Mouse (Mus musculus): ENCODE data around the gene Wdr6. TPM values are rescaled to one million over a fixed set of nuclear protein-coding genes. Genes with fewer than 3 reads are reported as not detected.
"Not testable (repeated sequence)": the region's sequence is repeated elsewhere in the genome, so short reads cannot be mapped to it uniquely, and the experiment has no call there.

Wdr6 gene
- 22.0 and 29.5 TPM in 2 replicates for total RNA-seq (2017)

DNA sequence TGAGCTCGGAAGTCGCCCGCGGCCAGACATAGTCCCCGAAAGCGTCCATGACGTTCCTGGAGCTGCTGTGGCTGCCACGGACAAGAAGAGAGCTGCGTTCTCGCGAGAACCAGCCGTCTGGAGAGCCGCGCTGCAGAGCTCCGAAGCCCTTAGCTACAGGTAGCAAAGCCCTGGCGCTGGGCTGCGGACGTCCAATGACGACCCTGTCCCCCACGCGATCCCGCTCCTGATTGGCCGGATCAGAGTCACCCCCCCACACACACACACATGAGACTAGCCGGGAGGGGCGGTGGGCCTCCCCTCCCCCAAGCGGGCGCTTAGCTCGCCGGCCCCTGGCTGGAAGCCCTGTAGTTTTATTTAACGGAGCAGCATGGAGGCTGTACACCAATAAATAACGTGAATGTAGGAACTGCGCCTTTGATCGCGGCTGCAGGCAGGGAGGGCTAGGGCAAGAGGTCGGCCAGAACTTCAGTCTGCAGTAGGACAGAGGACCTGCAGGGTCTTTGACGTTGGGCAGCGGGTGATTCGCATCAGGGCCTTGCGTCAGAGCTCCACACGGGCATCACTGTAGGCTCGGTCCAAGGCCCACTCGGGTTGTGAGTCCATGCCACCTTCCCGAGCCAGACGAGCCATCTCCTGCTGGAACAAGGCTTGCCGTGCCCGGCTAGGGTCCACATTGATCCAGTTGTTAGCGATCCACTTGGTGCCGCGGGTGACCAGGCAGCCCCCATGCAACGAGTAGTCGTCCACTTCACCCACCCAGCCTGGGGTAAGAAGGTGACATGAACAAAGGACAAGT is at the start of gene Wdr6:
Gene Wdr6, minus strand, starts transcription at position 195 of the 799 bp plus-strand sequence.
- ATAC-seq (replicated peaks; ENCODE audit: low read depth, poor library complexity, severe bottlenecking) = peak; percentile 93

- ATAC-seq (replicated peaks; ENCODE audit: low read depth, poor library complexity, severe bottlenecking) = no peak; the same call in 1 of the 2 replicates
These were observed 49.6 kb upstream of the Wdr6 start for GRCm38 (mm10) chr9:108628141-108628540.

DNA sequence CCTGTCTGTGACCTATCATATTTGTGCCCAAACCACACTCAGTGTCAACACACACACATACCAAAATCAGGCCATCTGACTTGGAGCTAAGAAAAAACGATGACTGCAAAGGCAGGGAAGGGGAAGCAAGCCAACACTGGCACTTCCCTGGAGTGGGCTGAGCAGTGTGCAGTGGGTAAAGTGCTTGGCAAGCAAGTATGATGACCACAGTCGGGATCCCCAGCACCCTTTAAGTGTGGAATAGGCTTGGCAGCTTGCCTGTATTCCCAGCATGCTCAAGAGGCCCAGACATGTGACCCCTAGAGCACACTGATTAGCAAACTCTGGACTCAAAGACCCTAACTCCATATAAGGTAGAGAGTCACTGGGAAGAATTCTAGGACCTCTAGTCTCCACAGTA is 48.0 kb upstream of the Wdr6 start:
- ATAC-seq (replicated peaks; ENCODE audit: low read depth, poor library complexity, severe bottlenecking) = no peak

- no peak for ATAC-seq (replicated peaks; ENCODE audit: low read depth, poor library complexity, severe bottlenecking)
These were observed 38.8 kb upstream of the Wdr6 start for GRCm38 (mm10) chr9:108617301-108617700.

- no peak for ATAC-seq (replicated peaks; ENCODE audit: low read depth, poor library complexity, severe bottlenecking)
These were observed 32.9 kb upstream of the Wdr6 start for GRCm38 (mm10) chr9:108611488-108611887.

GRCm38 (mm10) chr9:108608889-108609288 is 30.4 kb upstream of the Wdr6 start:
- no peak for ATAC-seq (replicated peaks; ENCODE audit: low read depth, poor library complexity, severe bottlenecking)

GRCm38 (mm10) chr9:108607929-108608328 is 29.4 kb upstream of the Wdr6 start:
- not testable (repeated sequence) for ATAC-seq (replicated peaks; ENCODE audit: low read depth, poor library complexity, severe bottlenecking)

GRCm38 (mm10) chr9:108601986-108602385 is 23.4 kb upstream of the Wdr6 start:
- ATAC-seq (replicated peaks; ENCODE audit: low read depth, poor library complexity, severe bottlenecking) = no peak

DNA sequence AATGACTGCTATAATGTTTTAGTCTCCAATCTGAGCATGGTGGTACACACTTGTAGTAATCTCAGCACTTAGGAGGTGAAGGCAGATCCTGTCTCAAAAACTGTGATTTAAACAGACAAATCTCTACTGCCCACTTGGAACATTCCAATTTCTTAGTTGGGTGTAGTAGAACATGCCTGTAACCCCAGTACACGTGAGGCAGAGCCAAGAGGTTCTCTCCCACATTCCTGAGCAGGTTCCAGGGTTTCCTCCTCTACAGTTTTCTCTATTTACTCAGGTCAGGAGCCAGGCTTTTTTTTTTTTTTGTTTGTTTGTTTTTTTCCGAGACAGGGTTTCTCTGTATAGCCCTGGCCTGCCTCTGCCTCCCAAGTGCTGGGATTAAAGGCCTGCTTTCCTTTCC is 21.5 kb upstream of the Wdr6 start:
- no peak for ATAC-seq (replicated peaks; ENCODE audit: low read depth, poor library complexity, severe bottlenecking)

DNA sequence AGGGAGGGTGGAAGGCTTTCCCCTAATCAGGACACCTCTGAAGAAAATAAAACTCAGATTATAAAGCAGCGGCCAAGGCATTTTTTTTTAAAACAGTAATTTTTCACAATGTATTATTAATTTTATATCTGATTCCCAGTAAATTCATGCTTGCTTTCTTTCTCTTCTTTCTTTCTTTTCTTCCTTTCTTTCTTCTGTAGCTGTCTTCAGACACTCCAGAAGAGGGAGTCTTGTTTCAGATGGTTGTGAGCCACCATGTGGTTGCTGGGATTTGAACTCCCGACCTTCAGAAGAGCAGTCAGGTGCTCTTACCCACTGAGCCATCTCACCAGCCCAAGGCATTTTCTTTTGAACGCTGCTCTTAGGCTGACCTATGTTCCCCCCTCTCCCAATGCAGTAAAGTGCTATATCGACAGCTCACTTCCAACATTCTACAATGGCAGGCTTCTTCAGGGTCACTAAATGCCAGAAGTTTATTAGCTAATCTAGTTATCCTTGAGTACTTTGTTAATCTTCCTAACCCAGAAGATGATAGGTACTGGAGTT is 20.6 kb upstream of the Wdr6 start:
- ATAC-seq (replicated peaks; ENCODE audit: low read depth, poor library complexity, severe bottlenecking) = no peak

GRCm38 (mm10) chr9:108596998-108597764 is 18.6 kb upstream of the Wdr6 start, which contains the start of gene P4htm:
Gene P4htm (minus strand): TSS chr9:108597667.
- ATAC-seq (replicated peaks; ENCODE audit: low read depth, poor library complexity, severe bottlenecking) = peak; percentile 80

- 0 out of 2 replicates have a peak, but pooled peaks have one; percentile 36 for ATAC-seq (replicated peaks; ENCODE audit: low read depth, poor library complexity, severe bottlenecking)
These were observed 15.8 kb upstream of the Wdr6 start for GRCm38 (mm10) chr9:108594354-108594753.

DNA sequence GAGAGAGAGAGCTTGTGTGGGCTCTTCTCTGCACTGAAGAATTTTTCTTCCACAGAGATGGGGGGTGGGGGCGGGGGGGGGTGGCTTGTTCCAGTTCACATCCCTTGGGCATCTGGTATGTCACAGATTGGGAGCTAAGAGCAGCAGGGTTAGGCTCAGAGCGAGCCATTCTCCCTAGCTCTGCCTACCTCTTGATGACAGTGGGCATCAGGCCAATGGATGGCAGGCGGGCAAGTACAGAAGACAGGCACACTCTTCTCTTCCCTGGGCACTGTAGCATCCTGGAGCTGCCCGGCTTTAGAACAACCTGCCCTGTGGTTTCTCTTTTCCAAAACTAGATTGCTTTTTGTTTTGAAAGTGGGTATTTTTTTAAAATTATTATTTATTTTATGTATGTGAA is 12.9 kb upstream of the Wdr6 start:
- ATAC-seq (replicated peaks; ENCODE audit: low read depth, poor library complexity, severe bottlenecking) = no peak

DNA sequence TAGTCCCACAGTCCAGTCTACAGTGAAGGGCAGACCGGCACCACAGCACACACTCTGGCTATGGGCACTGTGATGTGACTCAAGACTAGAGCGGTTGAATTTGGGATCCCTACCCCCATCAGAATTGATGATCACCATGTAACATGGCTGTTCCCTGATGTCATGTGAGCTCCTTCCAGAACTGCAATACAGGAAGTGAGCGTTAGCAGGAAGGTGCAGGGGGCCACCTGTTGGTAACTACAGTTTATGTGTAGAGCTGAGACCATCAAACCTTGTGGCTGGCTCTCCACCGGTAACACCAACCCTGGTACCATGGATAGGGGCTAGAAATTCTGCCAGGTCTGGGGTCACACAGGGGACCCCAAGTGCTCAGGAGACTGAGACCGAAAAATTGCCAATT is 10.7 kb upstream of the Wdr6 start:
- 0 out of 2 replicates have a peak, but pooled peaks have one; percentile 58 for ATAC-seq (replicated peaks; ENCODE audit: low read depth, poor library complexity, severe bottlenecking)

- ATAC-seq (replicated peaks; ENCODE audit: low read depth, poor library complexity, severe bottlenecking) = no peak
These were observed 9.1 kb upstream of the Wdr6 start for GRCm38 (mm10) chr9:108587571-108588180.

GRCm38 (mm10) chr9:108579344-108579690 is 778 bp upstream of the Wdr6 start:
- ATAC-seq (replicated peaks; ENCODE audit: low read depth, poor library complexity, severe bottlenecking) = no peak

GRCm38 (mm10) chr9:108577934-108578544 is 500 bp downstream of the Wdr6 start:
- peak; percentile 2; the same call in 1 of the 2 replicates for ATAC-seq (replicated peaks; ENCODE audit: low read depth, poor library complexity, severe bottlenecking)

- no peak for ATAC-seq (replicated peaks; ENCODE audit: low read depth, poor library complexity, severe bottlenecking)
These were observed 1.5 kb downstream of the Wdr6 start for GRCm38 (mm10) chr9:108577025-108577424.

- no peak for ATAC-seq (replicated peaks; ENCODE audit: low read depth, poor library complexity, severe bottlenecking)
These were observed 2.9 kb downstream of the Wdr6 start for GRCm38 (mm10) chr9:108575321-108576297.
